Mouse (Mus musculus): ENCODE data around the gene Rps29. TPM values are rescaled to one million over a fixed set of nuclear protein-coding genes. Genes with fewer than 3 reads are reported as not detected.

Rps29 gene
- 204 and 4,522 TPM in 2 replicates for polyA plus RNA-seq (2012; ENCODE audit: low replicate concordance)

DNA sequence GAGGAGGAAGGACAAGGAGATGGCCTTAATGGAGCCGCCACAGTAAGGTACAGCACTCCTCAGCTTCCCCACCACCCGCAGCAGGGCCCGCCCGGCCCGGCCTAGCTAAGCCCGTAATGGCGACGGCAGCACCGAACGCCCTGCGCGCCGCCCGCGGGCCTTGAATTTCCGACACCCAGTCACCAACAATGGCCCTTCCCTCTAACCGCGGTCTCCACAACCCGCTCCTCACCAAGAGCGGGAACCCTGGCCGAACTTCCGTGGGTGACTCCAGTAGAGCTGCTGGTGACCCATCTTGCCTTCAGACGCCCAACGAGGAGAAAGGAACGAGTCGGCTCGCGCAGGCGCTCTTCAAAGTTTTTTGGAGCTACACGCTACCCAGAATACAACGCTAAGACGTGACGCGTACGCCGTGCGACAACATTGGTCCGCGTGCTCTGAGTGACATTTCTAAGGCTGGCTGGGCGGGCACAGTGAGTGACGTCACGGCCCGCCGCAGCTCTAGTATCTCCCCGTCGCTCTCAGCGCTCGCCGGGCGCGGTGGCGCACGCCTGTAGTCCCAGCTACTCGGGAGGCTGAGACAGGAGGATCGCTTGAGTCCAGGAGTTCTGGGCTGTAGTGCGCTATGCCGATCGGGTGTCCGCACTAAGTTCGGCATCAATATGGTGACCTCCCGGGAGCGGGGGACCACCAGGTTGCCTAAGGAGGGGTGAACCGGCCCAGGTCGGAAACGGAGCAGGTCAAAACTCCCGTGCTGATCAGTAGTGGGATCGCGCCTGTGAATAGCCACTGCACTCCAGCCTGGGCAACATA lies at the start of gene Rps29:
Gene Rps29 (minus strand): TSS at position 422 of the 813 bp plus-strand sequence.

DNA sequence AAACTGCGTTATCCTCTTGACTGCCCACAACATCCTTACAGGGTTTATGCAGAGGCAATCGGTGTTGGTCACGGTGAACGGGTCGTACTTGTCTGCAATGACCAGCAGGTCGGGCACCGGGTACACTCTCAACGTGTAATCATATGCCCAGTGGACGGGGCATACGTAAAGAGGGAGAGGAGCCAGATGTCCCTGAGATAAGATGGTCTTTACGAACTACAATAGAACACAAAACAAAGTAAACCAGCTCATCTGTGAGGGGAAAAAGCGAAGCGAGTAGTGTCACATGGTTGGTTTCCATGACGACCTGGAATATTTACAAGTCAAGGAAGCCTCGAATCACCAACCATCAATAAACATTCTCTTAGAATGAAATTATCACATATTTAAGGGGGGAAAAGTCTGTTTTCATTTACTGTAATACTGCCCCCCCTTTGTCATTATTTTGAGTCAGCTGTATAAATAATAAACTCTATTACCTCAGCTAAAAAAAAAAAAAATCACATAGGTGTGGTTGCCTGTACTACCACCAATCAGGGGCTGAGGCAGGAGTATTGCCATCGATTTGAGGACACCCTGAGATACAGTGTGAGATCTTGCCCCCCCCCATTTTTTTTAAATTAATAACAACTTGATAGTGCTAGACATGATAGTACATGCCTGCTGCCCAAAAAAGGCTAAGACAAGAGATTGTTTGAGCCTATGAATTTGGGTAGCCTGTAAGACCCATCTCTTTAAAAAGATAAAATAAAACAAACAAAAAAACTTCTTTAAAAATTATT lies 45.3 kb upstream of the Rps29 start, which contains the start of gene Gm49384:
Gene Gm49384 (minus strand): TSS at position 216 of the 782 bp plus-strand sequence.

DNA sequence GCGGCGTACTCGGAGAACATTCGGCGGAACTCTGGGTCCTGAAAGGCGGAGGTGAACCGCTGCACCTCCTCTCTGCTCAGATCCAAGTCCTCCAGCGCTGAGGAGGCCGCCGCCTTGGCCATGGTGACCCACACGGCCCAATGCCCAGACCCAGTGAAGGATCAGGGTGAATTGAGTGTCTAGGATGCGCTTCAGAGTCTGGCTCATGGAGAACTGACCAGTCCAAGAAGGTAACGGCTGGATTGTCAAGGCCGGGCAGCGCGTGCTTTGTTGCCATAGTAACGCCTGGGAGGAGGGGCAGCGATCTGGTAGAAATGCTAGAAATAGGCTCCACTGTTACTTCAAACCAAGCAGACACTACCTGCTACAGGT lies 39.2 kb upstream of the Rps29 start, which contains the start of gene Dnaaf2:
Gene Dnaaf2 (minus strand): TSS at position 266 of the 372 bp plus-strand sequence.

DNA sequence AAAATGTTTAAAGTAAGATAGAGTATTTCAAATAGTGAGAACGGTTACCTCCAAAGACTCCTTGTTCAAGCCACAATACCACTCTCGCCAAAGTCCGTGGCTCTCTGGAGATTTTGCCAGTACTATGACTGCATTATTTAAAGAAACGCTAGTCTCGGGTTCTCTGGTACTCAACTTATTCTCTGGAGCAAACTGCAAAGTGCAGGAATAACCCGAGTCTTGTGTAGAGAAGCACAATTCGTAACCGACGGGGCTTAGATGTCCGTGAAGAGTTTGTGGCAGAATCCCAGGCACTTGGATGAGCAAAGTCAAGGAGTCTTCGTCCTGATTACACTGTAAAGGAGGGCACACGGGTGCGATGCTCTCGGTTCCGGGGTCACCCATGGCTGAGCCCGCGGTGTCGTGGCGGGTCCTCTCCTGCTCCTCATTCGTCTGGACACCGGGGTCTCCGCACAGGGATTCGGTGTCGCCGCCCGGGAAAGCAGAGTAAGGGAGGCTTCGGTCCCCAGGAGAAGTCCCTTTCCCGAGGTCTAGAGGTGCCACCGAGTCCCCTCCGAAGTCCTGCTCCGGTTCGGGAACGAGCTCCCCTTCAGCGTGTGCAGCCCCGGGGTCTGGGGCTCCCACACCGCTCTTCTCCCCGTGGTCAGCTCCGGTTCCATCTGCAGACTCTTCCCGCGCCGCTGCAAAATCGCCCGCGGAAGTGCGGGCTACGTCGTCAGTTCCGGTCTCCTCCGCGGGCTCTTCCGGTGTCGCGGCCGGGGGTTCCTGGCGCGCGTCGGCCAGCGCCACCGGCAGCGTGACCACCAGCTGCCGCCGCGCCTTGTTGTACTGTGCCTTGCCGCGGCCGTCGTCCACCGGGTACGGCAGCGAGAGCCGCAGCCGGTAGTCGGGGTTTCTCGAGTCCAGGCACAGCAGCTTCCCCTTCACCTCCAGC lies 37.7 kb upstream of the Rps29 start, which contains the start of gene Gm49383:
Gene Gm49383 (minus strand): TSS at position 661 of the 934 bp plus-strand sequence.

DNA sequence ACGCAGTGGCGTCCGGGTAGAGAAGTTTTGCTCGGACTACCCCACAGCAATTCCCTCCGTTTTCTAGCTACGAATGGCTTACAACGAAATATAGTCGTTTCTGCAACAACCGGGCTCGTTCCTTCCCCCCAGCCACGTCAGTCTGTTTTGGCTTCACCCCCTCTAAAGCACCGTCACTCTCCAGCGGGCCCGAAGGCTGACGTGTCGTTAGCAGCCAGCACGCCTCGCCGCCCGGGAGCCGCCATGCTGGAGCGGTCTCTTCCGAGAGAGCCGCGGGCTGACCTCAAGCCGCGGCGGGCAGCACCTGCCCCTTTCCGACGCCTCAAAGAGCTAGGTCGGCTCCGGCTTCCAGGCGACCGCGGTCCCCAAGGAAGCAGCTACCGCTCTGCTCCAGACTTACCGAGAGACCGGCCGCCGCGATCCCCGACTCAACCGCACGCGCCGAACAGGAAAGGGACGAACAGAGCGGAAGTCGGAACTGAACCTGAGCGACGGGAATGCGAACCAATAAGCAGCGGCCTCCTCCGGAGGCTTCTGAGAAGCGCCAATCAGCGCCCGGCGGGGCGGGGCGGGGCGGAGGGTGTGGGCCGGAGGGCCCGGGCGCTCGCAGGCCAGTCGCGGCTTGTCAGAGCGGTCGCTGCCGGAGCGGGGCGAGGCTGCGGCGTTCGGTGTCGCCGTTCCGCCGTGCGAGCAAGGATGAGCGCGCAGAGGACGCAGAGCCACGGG lies 24.8 kb upstream of the Rps29 start, which contains the start of the genes Rpl36al and Mgat2:
Gene Rpl36al (minus strand): TSS at position 501 of the 726 bp plus-strand sequence.
Gene Mgat2 (plus strand): TSS at position 575 of the 726 bp plus-strand sequence.

DNA sequence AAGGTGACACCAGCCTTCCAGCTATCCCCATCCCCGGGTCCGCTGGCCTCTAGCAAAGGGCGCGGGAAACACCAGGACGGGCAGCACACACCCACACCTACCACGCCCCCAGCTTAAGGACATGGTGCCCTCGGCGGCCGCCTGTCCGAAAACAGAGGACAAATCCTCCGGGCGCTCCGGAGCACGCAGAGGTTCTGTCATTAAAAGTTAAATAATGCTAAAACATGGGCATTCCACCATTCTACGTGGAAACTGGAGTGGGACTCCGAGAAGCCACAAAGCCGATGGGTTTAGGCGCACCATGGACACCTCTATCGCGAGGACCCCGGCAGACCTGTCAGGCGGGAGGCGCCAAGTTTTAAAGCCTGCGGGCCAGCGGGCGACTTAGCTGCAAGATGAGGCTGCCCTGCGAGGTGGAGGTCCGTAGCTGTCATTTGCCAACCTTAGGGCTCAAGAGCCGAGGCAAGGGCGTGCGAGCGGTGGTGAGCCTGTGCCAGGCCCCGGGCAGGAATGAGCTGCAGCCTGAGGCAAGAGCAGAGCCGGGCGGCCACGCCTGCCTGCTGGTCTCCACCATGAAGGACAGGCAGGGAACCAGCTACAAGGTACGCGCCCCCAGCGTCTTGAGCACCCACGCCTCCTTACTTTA lies 9.6 kb upstream of the Rps29 start, which contains the start of gene Lrr1:
Gene Lrr1 (plus strand): TSS at position 354 of the 646 bp plus-strand sequence.

Other genes starting within 250 kb of the Rps29 start
- gene Lrr1, start 9.6 kb upstream of the Rps29 start, polyA plus RNA-seq (2012; ENCODE audit: low replicate concordance): 1.3 and 7.1 TPM in 2 replicates
- 19.3 and 55.5 TPM in 2 replicates for gene Rpl36al, start 24.9 kb upstream of the Rps29 start, polyA plus RNA-seq (2012; ENCODE audit: low replicate concordance)
- gene Mgat2, start 25.0 kb upstream of the Rps29 start, polyA plus RNA-seq (2012; ENCODE audit: low replicate concordance): 29.1 and 38.3 TPM in 2 replicates
- 16.6 and 35.3 TPM in 2 replicates for gene Gm49383, start 37.9 kb upstream of the Rps29 start, polyA plus RNA-seq (2012; ENCODE audit: low replicate concordance)
- gene Dnaaf2, start 39.2 kb upstream of the Rps29 start, polyA plus RNA-seq (2012; ENCODE audit: low replicate concordance): 1.5 and 2.4 TPM in 2 replicates
- gene Gm49384, start 45.1 kb upstream of the Rps29 start, polyA plus RNA-seq (2012; ENCODE audit: low replicate concordance): not detected in 2 replicates
- 4.4 and 5.0 TPM in 2 replicates for gene Pole2, start 69.0 kb upstream of the Rps29 start, polyA plus RNA-seq (2012; ENCODE audit: low replicate concordance)
- 24.1 and 25.2 TPM in 2 replicates for gene Klhdc1, start 82.0 kb upstream of the Rps29 start, polyA plus RNA-seq (2012; ENCODE audit: low replicate concordance)
- gene Klhdc2, start 137.5 kb upstream of the Rps29 start, polyA plus RNA-seq (2012; ENCODE audit: low replicate concordance): 11.3 and 19.7 TPM in 2 replicates
- gene Nemf, start 198.0 kb upstream of the Rps29 start, polyA plus RNA-seq (2012; ENCODE audit: low replicate concordance): 1.7 and 6.2 TPM in 2 replicates
- 298 and 367 TPM in 2 replicates for gene Arf6, start 213.0 kb upstream of the Rps29 start, polyA plus RNA-seq (2012; ENCODE audit: low replicate concordance)
- 5.9 and 11.9 TPM in 2 replicates for gene Gm9887, start 213.3 kb upstream of the Rps29 start, polyA plus RNA-seq (2012; ENCODE audit: low replicate concordance)

Data from hematopoietic multipotent progenitor cell, adult 10-12 weeks (in vitro differentiated cells).